Mouse (Mus musculus): Measurements from ENCODE around the gene Trp53tg5.

Gene Trp53tg5

DNA sequence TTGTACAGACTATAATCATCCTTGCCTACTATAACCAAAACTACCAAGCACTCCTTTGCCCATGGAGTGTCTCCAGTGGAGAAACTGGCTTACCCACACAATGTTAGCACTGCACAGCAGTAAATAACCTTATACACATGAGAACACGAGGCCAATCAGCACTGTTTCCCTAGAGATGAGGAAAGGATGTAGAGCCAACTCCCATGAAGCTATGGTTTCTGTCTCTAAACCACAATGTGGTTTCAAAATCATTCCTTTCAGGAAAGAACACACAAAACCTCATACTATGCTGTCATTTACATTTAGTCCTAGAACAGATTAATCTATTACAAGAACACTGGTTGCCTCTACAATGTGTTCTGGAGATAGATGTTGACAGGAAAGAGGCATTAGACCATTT is 22.8 kb upstream of the Trp53tg5 start:
- DNase-seq (ENCODE audit: low spot score in 2 of 2): no peak

DNA sequence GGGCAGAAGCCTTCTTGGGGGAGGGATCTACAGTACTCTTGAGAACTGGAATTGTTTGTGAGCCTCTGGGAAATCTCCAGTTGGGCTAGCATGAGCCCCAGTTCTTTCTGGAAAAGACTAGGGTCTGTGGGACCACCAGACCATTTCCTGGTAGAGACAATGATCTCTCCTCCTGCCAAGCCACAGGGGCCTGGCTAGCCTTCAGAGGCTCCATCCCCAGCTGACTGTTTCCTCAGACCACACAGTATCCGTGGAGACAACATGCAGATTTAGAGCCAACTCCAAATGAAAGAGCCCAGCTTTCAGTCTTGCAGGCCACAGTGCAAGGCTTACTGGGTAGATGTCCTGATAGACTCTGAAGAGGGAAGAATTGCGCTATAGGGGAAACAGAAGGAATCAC is 20.6 kb upstream of the Trp53tg5 start:
- DNase-seq (ENCODE audit: low spot score in 2 of 2): no peak

DNA sequence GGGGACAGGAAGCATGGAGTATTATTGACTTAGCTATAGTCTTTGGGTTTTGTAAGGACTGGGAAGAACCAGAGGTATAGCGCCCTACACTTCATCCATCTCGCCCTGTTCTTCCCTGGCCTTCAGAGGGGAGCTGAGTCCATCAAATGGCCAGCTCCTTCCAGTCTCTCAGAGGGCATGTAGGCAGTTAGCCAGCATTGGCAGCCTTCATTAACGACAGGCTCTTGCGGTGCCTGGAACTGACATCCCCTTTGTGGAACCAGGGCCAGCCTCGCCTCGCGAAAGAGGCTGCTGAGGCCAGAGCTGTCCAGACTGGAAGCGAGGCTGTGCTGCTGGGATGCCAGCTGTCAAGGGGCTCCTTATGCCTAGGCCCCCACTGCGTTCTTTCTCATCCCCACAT is 14.3 kb upstream of the Trp53tg5 start:
- DNase-seq (ENCODE audit: low spot score in 2 of 2): no peak

DNA sequence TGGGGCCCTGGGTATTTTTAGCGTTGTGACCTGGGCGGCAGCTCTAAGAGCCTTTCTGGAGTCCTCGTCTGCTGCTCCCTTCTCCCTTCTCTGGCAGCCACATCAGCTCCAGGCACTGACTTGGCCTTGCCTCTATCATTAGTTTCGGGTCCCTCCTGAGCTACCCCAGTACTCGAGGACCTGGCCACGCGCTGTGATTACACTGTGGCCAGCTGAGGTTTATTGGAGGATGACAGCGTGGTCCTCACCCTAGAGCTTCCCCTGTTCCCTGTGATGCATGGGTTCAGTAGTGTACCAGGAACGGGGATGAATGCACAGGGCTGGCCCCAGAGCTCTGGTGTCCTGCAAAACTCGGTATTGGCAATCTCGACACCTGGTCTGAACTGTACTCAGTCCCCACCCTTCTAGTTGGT is 13.6 kb upstream of the Trp53tg5 start:
- DNase-seq (ENCODE audit: low spot score in 2 of 2): no peak

DNA sequence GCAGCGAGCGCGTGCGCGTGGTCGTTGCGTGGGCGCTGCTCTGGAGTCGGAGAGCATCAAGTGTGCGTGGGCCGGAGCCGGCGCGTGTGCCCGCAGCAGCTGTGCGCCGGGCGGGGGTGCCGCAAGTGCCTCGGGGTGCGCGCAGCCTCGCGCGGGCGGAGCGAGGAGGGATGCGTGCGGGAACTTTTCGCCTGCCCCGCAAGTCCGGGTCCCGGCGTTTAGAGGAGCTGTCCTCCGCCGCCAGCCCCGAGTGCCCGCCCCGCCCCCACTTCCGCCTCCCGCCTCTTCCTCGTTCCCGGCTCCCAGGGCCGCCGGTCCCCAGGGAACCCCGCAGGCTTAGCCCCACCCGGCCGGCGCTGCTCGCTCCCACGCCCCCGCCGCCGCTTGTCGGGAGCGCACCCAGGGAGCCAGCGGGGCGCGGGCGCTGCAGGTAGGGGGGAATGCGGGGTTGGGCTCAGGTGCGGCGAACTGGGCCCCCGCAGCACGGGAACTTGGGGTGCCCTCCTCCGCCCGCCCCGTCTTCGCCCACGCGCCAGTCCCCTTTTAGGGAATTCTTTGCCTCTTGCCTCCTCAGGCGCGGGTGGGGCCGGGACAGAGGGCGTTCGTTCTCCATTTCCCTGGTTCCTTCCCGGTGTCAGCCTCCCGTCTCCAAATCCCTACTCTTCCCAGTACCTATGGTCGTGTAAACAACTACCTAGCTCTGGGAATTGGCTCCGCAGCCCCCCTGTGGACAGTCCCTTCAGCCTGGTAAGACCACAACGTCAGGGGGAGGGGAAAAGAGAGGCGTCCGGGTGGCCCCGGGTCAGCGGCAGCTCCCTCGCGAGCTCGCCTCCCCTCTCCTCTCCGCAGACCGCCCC is 13.0 kb upstream of the Trp53tg5 start:
- peak; percentile 44 to 61 for DNase-seq (ENCODE audit: low spot score in 2 of 2)

DNA sequence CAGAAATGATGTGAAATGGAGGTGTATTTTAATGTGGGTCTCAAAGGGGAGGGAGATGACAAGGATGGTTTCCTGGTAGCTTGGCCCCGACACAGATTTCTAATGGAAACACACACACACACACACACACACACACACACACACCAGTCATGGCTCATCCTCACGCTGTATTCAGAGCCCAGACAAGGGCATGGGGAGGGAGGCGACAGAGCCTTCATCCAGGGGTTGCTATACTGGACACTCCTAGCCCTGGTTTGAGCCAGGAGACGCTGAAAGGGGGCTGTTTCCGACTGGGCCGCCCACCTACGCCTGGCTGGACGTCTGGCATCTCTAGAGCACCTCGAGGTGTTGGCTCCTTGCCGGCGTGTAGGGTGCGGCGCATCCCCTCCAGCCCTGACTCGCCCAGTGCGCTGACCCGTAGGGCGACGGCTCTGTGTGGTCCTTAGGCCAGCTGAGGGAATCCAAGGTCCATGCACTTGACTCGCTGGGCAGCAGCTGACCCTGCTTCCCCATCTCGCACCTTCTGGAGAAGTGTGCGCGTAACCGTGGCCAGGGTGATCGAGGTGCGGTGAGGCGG is 12.2 kb upstream of the Trp53tg5 start, which contains the start of gene Dbndd2:
Gene Dbndd2, plus strand, starts transcription at position 426 of the 577 bp plus-strand sequence.
- DNase-seq (ENCODE audit: low spot score in 2 of 2): peak; percentile 43 to 56

- DNase-seq (ENCODE audit: low spot score in 2 of 2): peak in 1 of 2 experiments; percentile 43
Measured at GRCm38 (mm10) chr2:164470254-164470653, 3.3 kb downstream of the Trp53tg5 start.

DNA sequence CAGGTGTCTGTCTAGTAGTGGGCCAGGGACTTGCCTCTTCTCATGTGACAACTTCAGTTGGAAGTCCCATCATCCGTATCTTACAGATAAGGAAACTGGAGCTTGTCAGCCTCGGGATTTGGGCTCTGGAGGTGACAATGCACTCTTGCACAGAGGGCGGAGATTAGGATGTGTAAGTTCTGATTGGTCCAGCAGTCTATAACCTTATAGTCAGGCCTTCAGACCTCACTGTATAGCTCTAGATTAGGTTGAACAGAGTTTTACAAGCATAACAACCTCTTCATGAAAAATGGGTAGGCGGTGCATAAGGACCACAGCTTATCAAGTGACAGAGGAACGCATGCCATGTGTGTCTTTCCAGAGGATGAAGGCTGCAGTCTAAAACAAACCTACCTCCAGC is 6.7 kb downstream of the Trp53tg5 start:
- DNase-seq (ENCODE audit: low spot score in 2 of 2): no peak

DNA sequence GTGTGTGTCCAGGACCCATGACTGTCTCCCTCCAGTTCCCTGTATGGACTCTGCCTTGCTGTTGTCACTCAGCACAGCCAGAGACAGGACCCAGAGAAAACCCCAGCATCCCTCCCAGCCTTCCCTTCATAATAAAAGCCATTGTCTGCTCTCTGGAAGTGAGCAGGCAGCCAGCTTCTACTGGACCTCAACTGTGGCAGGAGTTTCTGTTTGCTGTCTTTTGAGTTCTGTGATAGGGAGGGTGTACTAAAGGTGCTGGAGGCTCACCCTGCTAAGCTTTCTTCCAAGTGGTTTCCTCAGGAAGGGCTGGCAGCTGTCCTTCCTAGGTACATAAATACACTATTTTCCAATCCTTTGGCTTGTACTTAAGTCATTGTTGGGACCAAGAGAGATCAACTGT is 8.4 kb downstream of the Trp53tg5 start:
- no peak for DNase-seq (ENCODE audit: low spot score in 2 of 2)

GRCm38 (mm10) chr2:164460745-164461551 is 12.6 kb downstream of the Trp53tg5 start, which contains the start of gene Gm20458:
Gene Gm20458 (plus strand): TSS chr2:164460967.
- peak; percentile 90 to 96 for DNase-seq (ENCODE audit: low spot score in 2 of 2)

DNA sequence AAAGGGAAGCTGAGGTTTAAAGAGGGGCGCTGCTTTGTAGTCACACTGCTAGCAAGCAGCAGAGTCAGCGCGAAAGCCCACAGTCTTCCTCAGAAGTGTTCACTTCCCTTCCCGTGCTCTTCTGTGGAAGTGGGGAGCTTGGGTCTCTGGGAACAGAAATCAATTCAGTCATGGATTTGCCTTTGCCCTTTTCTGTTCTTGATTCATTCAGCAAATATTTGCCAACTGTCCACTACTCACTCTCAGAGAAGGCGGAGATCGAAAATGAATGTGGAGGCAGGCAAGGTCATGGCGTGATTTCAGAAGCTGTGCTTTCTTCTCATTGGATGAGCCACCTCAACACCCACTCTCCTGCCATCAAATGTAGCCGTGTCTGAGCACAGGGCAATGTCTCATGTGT is 15.0 kb downstream of the Trp53tg5 start:
- no peak for DNase-seq (ENCODE audit: low spot score in 2 of 2)

GRCm38 (mm10) chr2:164457942-164458341 is 15.6 kb downstream of the Trp53tg5 start:
- DNase-seq (ENCODE audit: low spot score in 2 of 2): no peak

DNA sequence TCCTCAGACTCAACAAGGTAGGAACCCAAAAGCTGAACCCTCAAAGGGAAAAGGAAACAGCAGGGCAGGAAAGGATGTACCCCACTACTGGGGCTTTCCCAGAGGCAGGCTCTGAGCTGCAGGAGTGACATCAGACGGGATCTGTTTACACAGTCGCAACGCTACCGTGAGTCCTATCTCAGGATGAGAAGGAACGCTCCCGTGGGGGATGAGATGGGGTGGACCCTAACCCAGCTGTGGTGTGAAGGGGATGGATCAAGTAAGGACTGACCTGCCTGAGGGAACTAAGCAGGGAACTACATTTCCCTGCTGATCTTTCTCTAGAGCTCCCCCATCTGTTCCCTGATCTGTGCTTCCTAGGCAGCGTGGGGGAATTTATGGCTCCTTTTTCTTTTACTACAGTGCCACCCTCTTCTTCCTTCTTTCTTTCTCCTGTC is 16.6 kb downstream of the Trp53tg5 start, which contains the start of gene Sys1:
Gene Sys1, plus strand, starts transcription at position 101 of the 437 bp plus-strand sequence.
- DNase-seq (ENCODE audit: low spot score in 2 of 2): no peak

DNA sequence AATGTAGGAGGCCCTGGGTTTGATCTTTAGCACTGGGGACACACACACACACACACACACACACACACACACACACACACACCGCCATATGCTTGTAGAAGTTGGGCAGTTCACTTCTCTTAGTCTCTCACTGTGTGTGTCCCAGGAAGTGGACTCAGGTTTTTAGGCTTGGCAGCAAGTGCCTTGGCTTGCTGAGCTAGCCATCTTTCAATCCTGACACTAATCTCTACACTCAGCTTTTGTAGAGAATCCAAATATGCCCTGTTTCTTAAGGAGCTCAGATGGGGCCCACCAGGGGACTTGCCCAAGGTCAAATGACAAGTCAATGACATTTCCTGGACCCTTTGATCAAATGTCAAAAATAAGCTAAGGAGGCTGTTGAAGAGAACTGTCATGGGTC is 17.1 kb downstream of the Trp53tg5 start:
- no peak for DNase-seq (ENCODE audit: low spot score in 2 of 2)

DNA sequence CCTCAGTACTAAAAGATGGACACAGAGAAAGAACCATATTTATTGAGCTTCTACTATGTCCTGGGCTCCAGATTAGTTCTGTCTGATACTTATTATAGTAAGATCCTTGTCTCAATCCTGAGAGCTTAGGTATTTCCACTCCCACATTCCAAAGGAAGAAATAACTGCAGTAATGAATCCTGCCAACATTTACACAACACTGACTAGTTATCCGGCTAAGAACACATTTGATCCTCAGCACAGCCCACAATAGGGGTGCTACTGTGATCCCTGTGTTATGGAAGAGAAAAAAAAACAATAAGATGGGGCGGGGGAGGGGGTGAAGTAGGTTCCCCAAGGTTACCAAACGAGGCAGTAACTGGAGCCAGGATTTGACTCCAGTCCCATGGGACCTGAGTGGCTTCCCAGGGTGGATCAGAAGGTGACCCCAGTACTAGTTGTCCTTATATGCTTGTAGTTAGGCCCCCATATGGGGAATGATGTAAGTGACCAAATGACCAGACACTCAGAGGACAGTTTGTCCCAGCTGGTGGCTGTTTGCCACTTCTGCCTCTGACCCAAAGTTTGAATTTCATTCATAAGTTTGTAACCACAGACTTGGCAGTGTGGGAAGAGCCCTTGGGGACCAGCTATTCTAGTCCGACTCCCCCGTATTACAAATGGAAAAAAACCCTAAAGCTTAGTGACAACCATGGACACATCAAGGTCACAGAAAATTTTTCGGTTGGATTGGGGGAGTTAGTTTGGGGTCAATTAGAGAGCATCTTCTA is 17.9 kb downstream of the Trp53tg5 start:
- peak in 1 of 2 experiments; percentile 73 for DNase-seq (ENCODE audit: low spot score in 2 of 2)

- peak in 1 of 2 experiments; percentile 86 for DNase-seq (ENCODE audit: low spot score in 2 of 2)
Measured at GRCm38 (mm10) chr2:164454846-164455245, 18.7 kb downstream of the Trp53tg5 start.

- DNase-seq (ENCODE audit: low spot score in 2 of 2): no peak
Measured at GRCm38 (mm10) chr2:164453887-164454500, 19.5 kb downstream of the Trp53tg5 start.

DNA sequence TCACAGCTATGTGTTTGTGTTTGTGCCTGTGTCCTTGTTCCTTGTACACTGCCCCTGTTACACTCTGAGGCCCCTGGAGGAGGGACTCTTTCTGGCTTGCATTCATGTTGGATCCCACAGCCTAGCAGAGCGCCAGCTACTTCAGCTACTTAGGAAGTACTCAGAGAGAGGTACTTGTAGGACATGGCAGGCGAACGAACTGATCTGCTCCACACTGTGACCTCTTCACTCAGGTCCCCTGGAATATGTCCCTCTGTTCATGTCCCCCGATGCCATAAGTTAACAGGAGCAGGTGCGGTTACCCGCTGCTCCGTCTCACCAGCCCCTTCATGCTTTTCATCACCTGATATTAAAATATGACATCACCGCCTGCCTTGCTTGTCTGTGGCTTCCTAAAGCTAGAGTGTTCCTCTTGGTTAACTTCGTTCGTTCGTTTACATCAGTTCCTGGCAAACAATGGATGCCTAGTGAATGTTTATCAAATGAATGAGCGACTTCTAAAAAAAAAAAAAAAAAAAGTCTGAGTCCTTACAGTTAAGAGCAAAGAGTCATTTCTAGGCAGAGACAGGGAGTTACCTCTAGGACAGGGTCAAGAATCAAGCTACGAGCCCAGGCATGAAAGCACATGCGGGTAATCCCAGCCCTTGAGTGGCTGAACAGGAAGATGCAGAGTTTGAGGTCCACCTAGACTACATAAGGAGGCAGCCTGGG is 20.3 kb downstream of the Trp53tg5 start:
- no peak for DNase-seq (ENCODE audit: low spot score in 2 of 2)

DNA sequence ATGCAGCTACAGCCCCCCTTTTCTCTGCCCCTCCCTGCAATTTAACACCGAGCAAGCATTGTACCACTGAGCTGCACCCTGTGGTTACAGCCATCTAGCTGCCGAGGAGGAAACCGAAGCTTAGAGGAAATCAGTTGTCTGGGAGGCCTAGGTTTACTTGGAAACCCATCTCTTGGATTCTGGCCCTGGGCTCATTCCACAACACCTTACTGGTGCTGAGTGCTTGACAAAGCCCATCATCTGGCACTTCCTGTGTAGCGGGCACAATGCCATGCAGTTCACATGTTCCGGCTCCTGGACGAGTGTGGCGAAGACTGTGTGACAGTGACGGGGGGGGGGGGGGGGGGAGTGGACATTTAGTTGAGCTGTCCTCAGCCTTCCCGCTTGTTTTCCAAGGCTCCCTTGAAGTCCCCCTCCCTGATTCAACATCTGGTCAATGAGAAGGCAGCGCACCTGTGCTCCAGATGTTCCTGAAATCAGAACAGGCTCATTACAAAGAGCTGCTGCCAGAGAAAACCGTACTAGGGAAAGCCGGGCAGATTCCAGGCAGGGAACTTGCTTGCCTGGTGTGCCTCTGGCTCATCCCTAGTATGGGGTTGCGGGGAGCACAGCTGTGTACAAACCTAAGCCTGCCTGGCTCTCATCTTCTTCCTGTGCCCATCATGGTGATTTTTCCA is 21.4 kb downstream of the Trp53tg5 start:
- no peak for DNase-seq (ENCODE audit: low spot score in 2 of 2)
